Mouse (Mus musculus) left cerebral cortex, adult 8-10 months (tissue): Measurements from ENCODE around the gene Dhrs4. TPM values are rescaled to one million over a fixed set of nuclear protein-coding genes. Genes with fewer than 3 reads are reported as not detected.

Experiments used
- DNase-seq, 2 experiments: peaks; one replicate each; pipeline ENCODE4 v3.0.0; 2022; ENCODE audit warnings: low spot score in 2 of 2
- total RNA-seq, 4 experiments: library from RNA; stranded (reverse); gene quantifications; 2 replicates each; pipeline ENCODE4 v1.2.4; 2022

Dhrs4 gene
- total RNA-seq, 4 experiments from 2014 or later = 17.2 to 28.5 (median 20.8) TPM

DNA sequence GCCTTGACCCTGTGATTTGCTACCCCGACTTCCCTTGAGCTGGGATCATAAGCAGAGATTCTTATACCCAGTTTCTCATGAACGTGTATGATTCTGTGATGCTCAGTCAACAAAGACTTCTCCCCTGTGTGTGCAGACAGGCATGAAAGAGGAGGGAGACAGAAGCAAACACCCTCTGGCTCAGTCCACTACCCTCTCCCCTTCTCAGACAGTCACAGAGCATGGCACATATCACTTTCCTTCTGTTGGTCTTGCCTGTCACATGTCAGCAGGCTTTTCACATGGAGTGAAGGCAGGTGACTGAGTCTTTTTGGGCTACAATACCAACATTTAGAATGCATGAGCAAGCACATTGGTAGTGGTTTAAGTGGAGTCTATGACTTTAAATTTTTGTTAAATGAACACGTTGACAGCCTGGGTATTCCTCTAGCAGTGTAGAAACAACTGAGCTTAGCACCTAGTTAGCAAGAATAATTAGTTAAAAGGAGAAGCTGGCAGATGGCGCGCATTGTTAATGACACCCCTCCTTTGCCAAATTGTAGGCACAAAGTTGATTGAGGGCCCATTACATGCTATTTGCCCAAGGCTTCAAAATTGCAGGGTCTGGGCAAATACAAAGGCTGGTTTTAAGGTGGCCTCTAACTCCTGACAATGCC, 6.0 kb downstream of the Dhrs4 start:
- no peak for DNase-seq

DNA sequence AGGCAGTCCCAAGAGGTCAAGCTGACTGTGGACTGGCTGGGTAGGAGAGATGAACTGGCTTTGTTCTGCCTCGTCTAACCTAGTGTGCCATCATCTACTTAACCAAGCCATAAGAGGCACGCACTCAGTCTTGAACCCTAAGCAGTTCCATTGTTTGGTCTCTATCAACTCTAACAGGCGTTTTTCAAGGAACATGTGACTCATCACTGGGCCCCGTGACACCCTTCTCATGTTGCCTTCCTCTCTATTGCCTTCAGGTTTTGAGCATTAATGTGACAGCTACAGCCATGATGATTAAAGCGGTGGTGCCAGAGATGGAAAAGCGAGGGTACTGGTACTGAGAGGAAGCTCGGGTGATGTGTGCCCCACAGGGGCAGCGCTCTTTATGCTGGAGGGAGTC, 8.3 kb downstream of the Dhrs4 start:
- no peak for DNase-seq

DNA sequence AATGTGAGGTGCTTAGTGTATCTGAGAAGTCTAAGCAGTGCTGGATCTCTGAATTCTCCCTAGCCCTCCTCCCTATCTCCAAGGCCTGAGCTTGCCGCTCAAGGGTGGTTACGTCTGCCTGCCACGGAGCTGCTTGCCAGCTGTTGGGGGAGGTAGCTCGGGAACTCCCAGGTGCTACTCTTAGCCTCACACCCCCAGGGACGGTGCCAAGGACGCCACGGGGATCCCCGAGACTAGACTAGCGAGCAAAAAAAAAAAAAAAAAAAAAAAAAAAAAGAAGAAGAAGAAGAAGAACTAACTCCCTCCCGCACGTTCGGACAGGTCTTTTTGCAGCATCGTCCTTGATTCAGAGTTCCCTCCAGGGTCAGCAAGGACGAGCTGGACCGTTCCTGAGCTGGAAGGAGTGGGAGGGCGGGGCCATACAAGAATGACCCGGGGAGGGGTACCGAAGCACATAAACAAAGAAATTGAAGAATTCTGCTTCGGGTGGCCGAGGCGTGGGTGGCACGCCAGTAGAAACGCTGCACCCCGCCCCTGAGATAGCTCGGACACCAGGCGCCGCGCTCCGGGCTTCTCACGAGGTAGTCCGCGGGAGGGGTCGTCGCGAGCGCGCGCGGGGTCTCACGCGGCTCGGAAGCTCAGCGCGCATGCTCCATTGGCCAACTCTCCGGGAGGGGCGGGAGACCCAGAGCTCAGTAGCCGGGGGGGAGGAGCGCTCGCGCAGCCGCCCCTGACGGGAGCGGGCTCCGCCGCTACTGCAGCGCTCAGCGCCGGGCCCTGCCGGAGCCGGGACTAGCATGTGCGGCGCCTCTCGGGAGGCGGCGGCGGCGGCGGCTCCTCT, 12.0 kb downstream of the Dhrs4 start, which contains the start of gene Carmil3:
Gene Carmil3, plus strand, starts transcription at position 291 of the 841 bp plus-strand sequence.
- DNase-seq = peak; percentile 69 to 86

DNA sequence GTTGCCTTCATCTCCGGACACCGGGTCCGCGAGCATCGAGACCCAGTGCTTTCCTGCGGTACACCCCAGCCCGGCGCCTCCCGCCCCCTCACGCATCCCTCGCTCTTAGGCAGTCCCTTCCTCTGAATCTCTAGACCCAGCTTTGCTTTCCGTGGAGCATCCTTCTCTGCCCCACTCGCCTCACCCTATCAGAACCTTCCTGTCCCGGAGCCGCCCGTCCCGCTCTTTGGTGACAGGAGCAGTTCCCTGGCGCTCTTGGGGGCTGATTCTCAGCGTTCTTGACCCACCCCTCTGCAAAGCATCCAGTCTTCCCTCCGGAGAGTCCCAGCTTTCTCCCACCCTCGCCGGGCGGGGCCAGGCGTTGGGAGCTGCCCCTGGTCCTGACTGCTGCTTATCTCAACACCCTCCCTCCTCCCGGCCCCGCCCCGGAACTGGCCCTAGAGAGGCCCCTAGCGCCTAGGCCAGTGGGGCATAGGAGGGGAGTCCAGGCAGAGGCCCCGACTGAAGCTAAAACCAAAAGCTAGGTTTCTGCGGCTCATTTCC, 12.8 kb downstream of the Dhrs4 start:
- DNase-seq = peak; percentile 45 to 66

DNA sequence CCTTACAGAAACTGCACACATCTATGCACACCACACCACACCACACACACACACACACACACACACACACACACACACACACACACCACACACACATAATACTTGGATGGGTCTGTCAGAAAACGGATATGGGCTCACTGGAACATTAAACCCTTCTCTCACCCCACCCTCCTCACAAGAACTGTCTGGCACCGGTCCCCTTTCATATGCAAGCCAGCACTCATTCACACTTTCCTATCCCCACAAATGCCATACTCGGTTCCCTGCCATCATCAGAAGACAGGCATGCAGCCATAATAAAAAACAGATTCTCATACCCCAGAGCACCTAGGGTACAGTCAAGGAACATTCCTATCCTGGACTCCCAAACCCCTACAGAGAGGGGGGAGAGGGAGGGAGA, 13.5 kb downstream of the Dhrs4 start:
- DNase-seq = no peak

DNA sequence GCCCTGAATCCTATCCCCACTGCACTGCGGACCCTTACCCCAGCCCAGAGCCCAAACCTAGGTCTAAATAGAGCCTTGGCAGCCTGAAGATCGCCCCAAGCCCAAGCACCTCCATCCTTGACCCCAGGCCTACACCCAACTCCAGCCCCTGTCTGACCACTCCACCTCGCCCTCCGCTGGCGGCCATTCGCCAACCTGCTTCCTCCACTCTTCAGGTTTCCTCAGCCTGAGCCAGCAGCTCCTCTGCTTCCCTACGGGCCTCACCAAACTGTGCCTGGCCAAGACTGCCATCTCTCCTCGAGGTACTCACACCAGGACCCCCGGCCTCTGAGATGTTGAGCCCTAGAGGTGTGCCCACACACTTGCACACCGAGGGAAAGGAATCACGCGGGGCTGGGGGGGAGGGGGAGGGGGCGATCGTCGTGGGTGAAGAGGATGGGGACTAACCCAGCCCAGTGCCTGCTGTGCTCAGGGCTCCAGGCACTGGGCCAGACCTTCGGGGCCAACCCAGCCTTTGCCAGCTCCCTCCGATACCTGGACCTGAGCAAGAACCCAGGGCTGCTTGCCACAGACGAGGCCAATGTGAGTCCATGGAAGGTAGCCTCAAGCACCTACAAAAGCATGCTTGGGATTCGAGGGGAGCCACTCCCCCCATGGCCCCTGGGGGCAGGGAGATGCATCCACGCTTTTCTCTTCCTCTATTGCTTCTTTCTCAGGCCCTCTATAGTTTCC, 17.1 kb downstream of the Dhrs4 start:
- no peak for DNase-seq

DNA sequence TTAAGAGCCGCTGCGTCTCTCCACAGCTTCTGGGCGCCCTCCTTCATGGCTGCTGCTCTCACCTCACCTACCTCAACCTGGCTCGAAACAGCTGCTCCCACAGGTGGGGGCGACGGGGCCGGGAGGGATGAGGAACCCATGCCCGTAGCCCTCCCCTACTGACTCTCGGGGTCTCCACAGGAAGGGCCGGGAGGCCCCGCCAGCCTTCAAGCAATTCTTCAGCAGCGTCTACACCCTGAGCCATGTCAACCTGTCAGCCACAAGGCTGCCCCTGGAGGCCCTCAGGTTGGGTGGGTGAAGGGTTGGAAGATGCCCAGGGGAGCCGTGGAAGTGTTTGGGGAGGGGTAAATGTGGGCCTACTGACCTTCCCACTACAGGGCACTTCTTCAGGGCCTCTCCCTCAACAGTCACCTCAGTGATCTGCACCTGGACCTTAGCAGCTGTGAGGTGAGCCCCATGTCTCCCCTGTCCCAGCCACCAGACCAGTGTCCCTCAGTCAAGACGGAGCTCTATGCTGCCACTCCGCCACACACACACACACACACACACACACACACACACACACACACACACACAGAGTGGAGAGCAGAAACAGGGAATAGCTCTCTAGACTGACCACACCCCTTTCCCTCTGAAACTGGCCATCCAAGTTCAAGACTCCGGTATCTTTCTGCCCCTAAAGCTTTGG, 18.3 kb downstream of the Dhrs4 start:
- DNase-seq = no peak

DNA sequence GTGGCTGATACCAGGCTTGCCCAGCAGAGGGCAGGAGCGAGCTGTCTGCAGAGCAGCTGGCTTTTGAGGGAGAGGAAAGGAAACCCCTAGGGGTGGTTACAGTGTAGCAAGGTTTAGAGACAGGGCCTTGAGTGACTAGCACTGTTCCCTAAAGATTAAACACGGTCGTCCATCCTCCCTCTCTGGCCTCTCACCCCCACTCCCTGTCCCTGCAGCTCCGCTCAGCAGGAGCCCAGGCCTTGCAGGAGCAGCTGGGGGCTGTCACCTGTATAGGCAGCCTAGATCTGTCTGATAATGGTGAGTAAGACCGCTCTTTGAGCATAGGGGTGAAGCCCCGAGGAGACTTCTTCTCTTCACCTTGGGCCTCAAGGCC, 18.9 kb downstream of the Dhrs4 start:
- peak in 1 of 2 experiments; percentile 87 for DNase-seq

DNA sequence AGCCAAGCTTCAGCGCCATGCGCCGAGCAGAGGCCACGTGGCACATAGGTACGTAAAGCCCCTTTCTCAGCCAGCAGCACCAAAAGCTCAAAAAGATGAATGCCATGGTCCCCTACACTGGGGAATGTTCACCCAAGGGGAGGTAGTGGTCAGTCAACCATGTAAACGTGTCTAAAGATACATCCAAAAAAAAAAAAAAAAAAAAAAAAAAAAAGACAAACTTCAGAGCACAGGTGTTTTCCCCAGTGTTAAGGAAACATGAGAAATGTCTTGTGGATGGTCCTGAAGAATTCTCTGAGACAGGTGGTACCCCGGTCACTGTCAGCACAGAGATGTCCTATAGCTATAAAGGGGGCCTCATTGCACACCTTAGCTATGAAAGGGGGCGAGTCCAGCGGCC, 27.1 kb downstream of the Dhrs4 start:
- no peak for DNase-seq

DNA sequence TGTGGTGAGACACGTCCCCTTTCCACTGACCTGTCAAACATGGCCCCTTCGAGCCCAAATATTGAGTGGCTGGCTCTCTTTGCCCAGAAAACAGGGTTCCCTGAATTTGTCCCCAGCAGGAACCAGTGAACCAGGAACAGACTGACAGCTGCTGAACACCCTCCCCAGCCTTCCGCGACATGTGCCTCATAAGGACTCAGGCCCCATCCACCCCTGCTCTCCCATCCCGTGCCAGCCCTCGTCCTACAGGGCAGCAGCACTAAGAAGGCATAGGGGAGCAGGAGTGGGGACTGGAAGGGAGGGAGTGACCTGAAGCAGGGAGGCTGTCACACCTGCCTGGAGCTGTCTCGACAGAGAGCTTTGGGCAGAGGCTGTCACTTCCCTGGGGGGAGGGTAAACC, 29.2 kb downstream of the Dhrs4 start:
- no peak for DNase-seq

DNA sequence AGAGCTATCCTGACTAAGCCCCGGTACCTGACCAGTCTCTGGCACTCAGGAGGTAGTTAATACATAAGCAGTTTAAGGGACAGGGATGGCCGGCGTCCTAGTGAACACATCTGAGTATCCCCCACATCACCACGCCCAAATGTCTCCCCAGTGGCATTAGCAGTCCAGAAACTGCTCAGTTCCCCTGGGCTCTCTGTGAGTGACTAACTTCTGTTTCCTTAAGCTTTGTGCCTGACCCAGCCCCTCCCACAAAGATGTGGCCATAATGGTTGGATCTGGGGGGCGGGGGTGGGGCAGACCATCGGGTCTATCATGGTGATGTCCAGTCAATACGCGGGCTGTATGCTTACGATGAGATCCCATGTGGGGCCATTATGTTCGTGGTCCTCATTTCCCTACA, 31.0 kb downstream of the Dhrs4 start:
- no peak for DNase-seq

DNA sequence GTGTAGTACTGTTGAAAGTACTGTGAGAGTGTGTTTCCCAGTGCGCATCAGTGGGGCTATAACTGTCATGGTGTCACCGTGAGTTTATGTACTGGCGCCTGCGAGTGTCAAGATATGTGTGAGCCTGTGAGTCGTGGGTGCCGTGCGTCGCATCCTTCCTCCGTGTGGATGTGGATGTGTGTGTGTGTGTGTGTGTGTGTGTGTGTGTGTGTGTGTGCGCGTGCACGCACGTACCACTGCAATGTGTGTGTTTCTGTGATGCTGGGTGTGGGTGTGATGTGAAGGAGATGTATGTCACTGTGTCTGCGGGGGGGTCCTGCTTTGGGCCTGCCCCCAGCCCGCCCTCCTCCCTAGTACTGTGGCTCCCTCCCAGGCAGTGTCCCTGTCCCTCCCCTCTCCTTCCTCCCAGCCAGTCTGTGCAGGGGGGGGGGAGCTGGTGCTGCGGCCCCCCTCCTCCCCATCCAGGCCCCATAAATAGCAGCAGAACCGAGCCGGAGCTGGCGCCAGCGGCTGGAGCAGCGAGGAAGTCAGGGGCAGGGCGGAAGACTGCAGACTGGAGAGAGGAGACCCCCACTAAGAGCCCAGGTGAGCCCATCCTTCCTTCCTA, 31.7 kb downstream of the Dhrs4 start, which contains the start of gene Cpne6:
Gene Cpne6, plus strand, starts transcription at position 321 of the 607 bp plus-strand sequence.
- peak in 1 of 2 experiments; percentile 77 for DNase-seq

DNA sequence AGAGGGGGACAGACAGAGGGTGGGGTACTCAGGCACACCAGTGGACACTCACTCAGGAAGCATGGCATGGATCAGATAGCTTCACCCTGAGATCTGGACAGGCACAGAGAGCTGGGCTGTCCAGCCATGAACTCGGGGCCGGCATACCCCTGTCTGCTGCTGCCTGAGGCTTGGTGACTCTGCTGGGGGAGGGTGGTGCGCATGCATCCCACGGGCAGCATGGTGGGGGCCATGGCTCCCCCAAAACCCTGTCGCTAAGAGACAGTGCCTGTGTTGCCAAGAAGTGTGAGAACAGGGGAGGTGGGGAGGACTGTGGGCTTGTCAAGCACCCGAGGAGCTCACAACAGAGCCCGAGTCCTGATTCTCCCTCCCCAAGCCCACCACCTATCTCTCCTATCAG, 32.5 kb downstream of the Dhrs4 start:
- DNase-seq = peak in 1 of 2 experiments; percentile 82

DNA sequence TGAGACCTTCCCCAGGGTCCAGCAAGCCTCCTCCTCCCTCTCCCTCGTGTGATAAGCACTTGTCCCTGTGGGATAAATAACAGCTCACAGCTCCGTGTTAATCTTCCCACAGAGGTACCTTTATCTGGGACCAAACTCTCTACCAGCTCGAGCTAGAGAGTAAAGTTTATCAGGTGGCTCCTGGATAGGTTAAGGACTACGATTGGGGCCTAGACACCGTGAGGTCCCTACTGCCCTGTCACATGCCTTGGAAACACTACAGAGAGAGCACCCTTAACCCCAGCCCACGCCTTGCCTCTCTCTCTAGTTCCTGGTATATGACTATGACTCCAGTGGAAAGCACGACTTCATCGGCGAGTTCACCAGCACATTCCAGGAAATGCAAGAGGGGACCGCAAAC, 35.4 kb downstream of the Dhrs4 start:
- no peak for DNase-seq

DNA sequence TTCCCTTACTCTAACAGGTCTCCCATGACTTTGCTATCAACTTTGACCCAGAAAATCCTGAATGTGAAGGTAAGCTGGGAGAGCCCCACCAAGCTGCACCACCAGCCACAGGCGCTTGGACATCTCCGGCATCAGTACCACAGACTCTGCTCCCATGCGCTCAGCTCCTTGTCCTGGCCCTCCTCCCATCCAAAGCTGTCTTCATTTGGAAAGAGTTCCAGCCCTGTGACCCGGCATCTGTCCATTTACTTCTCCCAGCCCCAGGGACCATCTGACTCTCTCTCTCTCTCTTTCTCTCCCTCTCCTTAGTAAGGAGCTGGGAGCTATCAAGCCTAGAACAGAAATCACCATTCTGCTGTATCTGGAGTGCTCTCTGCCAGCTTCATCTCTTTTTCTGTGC, 37.3 kb downstream of the Dhrs4 start:
- DNase-seq = no peak

DNA sequence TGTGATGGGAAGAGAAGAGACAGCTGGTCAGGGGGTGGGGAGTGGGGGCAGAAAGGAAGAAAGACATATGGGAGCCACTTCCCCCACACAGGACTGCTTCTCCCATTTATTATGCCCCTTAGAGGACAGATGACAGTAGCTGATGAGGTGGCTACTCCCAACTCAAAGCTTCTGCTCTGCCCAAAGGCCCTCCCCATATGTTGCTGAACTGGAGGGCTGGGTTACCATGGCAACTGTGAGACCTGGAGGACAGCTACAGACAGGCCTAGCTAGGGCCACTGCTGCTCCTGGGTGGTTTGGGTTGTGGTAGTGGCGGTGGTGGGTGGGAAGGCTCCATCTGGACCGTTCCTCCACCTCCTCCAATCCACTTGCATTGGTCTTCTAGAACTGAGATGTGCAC, 40.3 kb downstream of the Dhrs4 start:
- peak in 1 of 2 experiments; percentile 87 for DNase-seq

DNA sequence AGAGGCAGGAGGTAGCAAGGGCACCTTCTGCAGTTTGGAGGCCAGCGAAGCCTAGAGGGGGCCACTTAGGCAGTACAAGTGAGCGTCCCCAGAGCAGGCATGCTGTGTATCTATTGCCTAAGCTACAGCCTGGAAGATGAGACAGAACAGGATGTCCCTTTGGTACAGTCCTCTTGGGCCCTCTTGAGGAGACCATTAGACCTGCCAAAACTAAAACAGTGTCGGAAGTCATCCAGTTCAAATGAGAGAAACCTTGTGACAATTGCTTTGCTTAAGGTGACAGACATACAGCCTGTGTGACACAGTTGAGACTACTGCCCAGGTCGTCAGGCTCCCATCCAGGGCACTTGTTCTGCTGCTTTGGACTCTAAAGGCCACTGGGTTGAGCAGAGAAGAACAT, 41.0 kb downstream of the Dhrs4 start:
- no peak for DNase-seq

DNA sequence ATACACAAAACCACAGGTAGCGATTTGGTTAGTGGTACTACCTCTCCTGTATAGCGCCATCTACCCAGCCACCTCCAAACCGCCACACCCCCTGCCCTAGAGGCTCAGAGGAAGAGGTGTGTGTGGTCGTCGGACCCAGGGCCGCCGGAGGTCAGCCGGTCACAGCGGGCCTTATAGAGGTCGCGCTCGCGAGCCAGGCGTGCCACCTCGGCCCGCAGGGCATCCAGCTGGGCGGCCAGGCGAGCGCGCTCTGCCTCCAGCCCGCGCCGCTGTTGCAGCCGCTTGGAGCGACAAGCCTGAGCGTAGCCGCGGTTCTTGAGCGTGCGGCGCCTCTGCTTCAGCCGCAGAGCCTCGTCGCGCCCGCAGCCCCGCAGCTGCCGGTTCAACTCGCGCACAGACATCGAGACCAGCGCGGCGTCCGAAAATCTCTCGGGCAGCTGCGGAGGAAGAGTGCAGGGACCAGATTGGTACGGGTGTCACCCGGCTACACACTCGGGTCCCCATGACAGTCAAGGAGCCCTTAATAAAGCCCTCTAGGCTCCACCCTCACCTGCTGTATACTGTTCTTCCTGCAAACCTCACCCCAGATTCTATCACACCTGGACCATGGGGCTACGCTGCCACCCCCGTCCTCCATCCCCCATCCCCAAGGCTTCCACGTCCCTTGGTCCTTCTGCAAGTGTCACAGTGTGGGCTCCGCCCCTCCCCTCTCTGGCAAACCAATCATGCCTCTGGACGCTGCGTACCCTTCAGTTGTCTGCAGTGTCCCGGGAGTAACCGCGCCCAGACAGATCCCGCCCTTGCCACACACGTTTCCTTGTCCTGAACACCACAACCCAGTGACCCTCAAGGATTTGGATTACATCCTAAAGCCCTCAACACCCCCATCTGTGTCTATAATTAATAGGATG, 42.1 kb downstream of the Dhrs4 start:
- peak in 1 of 2 experiments; percentile 54 for DNase-seq

DNA sequence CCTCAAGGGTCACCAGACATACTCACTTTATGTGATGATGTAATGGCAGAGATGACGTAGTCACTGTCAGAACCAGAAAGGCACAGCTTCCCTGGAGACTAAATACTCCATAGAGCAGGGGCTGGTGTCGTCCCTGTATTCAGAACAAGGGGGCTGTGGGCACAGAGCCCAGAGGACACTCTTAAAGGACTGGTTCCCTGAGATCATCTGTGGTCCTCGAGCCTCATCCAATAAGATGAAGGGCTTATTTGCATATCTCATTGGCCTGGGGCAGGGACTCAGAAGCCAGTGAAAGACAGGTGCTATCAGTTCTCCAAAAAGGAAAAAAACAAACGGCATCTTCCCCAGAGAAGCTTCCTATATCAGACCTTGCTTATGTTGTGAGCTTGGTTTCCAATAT, 45.5 kb downstream of the Dhrs4 start:
- DNase-seq = no peak

DNA sequence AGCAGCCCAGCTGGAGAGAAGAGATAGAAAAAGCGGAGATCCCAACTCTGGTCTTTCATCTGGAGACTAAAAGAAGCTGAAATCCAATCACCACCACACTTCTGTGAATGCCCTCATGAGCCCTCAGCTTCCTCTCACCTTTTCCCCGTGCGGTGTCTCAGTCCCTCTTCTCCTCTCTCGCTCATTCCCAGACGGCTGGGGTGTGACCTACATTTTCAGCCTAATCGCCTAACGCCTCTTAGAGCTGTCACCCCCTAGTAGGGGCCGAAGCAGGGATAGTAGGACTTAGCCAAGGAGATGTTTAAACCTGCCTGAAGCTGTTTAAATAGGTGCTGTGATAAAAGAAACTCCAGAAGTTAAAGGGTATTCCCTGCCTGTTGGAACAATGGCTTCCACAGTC, 46.2 kb downstream of the Dhrs4 start, which contains the start of gene Nrl:
Gene Nrl, minus strand, starts transcription at position 197 of the 400 bp plus-strand sequence.
- no peak for DNase-seq
